Mouse (Mus musculus) cerebellum, adult 2 months (tissue): Measurements from ENCODE around the gene Cpne5.

Experiments
- CTCF ChIP-seq: fragments of 200-500 bp; IDR thresholded peaks from 2 replicates; pipeline ENCODE4 v1.5.1; 2011; ENCODE audit warnings: low read depth, mild to moderate bottlenecking, control low read depth, low read length, moderate library complexity, borderline replicate concordance; ENCODE audit not compliant: insufficient read depth
- POLR2A ChIP-seq: fragments of 200-500 bp; IDR thresholded peaks from 2 replicates; pipeline ENCODE4 v1.6.1; 2011; ENCODE audit warnings: low read length, control low read depth, borderline replicate concordance; ENCODE audit not compliant: insufficient read depth

DNA sequence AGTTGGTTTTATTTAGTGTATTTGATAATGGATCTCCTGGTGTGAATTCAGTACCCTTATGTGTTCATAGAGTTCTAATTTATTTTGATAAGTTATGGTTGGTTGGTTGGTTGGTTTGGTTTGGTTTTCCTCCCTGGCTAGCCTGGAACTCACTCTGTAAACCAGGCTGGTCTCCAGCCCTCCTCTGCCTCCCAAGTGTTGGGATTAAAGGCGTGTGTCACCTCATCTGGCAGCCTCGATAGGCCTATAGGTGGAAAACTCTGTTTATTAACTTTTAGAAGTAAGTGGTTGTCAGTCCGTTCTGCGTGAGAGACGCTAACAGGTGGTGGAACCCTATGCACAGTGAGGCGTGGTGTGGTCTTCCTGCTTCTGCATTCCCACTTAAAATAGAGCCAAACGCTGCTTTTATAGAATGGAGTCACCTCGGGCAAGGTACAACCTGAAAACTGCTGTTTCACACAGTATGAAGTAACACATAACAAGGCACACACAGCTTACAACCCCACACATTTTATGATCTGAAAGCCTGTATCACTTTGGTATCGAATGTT, 32.3 kb upstream of the Cpne5 start:
- TF ChIP-seq CTCF (no peak), POLR2A (no peak)
